Mouse (Mus musculus) induced T-regulatory cell, adult 2 months (primary cell): ENCODE data around the gene Phyhipl.

ENCODE experiments used
- DNase-seq: peaks from one replicate; pipeline ENCODE4 v3.0.0-alpha.2; 2012; ENCODE audit warnings: low read depth

The Phyhipl gene

GRCm38 (mm10) chr10:70655828-70656227, at the start of gene Phyhipl:
Gene Phyhipl, minus strand, starts transcription at chr10:70655965.
- DNase-seq, result no peak

GRCm38 (mm10) chr10:70703211-70703610, 47.4 kb upstream of the Phyhipl start:
- DNase-seq, result no peak

- no peak for DNase-seq
These were observed 43.8 kb upstream of the Phyhipl start for GRCm38 (mm10) chr10:70699581-70699980.

DNA sequence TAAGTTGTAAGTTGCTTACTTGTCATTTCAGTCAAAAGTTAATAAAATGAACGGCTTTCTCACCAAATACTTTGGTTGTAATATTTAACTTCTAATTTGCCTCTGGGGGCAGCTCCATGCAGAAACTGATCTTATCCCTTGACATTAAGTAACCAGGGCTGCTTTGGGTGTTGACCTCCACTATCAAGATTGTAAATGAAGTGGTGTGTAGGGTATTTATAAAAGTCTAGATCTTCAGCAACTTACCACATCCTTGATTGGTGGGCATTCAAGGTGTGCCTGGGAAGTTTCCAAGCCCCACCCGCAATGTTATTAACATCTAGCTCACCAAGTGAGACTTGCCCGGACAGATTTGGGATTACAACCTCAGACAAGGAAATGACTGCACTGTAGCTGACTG, 42.2 kb upstream of the Phyhipl start:
- no peak for DNase-seq

DNA sequence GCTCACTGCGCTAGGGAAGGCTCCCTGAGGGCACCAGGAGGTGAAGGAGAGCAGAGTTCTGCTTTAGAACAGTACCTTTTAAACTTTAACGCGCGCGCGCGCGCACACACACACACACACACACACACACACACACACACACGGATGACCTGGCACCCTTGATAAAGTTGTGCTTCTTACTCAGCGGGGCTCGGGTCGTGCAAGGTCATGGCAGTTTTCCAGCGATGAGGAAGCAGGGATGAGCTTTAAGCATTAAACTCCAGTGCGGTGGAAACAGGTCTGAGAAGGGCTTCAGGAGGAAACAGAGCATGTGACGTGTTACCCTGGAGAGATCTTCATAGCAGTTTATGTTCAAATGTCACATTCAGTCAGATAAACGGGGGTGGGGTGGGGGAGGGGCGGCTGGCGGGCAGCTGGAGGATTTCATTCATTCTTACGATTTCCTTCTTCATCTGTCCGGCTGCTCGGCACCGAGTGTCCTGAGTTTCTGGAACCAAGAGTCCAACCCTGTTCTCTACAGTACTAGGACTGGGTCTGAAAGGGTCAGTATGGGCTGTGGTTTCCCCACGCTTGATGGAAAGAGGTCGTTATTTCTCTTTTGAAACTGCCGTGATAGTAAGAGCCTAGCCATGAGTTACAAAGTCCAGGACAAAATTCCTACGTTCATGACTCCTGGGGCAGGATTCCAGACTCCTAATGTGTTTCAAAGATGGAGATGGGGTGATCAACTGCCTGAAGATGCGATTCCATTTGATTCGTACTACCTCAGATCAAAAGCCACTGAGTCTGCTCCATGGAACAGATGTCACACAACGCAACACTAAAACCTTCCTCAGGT, 41.2 kb upstream of the Phyhipl start:
- no peak for DNase-seq

DNA sequence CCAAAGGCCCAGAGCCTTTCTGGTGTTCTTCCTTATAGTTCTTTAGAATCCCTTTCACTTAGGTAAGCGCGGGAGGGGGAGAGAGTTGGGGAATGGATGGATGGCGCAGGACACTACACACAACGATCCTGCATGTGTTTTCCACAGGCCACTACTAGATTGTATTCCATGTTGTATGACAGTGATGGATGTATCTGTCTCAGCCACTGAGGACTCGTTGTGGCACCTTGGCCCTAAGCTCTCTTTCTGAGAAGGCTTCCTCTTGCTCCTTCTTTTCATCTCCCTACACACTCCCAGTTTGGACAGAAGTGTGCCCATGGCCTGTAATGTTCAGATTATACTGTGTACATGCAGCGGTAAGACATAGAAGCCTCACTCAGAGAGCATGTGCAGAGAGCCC, 33.6 kb upstream of the Phyhipl start:
- no peak for DNase-seq

GRCm38 (mm10) chr10:70688881-70689280, 33.1 kb upstream of the Phyhipl start:
- DNase-seq, result no peak

GRCm38 (mm10) chr10:70686941-70687703, 31.4 kb upstream of the Phyhipl start:
- no peak for DNase-seq

DNA sequence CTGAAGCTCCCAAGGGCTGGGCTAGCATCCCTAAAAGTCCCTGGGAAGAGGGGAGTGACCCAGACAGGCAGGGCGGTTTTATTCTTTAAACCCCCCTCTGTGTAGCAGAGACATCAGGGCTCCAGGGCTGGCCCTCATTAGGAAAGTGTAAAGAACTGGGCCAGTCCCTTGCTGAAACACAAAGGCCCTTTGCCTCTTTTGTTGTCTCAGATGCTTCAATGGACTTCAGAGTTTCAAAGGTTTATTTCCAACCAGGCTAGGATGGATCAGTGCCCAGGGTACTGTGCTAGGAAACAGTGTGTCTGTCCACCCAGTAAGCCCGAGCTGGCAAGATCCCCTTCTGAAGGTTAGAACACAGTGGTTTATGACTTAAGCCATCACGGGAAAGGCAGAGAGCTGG, 30.7 kb upstream of the Phyhipl start:
- DNase-seq, result no peak

GRCm38 (mm10) chr10:70683508-70683907, 27.7 kb upstream of the Phyhipl start:
- DNase-seq, result no peak

GRCm38 (mm10) chr10:70677946-70678345, 22.2 kb upstream of the Phyhipl start:
- DNase-seq, result no peak

GRCm38 (mm10) chr10:70656272-70656671, 507 bp upstream of the Phyhipl start:
- DNase-seq, result no peak

GRCm38 (mm10) chr10:70654655-70655054, 1.1 kb downstream of the Phyhipl start:
- no peak for DNase-seq

DNA sequence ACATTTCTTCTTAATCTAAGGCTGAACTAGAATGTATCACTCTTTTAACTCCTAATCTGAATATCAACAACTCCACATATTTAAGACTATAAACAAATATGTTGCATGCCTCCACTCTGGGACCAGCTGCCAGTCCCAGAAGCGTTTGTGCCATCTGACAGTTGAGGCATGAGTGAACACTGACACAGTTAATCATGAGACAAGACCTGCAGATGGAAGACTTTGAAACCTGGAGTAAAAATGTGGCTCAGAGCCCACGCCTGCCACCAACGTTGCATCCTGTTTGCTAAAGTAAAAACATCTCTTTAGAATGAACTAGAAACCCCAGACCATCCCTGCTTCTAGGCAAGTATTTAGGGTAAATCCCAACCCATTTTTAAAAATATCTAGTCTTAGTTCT, 1.6 kb downstream of the Phyhipl start:
- DNase-seq, result no peak

GRCm38 (mm10) chr10:70651769-70652648, 3.8 kb downstream of the Phyhipl start:
- no peak for DNase-seq

DNA sequence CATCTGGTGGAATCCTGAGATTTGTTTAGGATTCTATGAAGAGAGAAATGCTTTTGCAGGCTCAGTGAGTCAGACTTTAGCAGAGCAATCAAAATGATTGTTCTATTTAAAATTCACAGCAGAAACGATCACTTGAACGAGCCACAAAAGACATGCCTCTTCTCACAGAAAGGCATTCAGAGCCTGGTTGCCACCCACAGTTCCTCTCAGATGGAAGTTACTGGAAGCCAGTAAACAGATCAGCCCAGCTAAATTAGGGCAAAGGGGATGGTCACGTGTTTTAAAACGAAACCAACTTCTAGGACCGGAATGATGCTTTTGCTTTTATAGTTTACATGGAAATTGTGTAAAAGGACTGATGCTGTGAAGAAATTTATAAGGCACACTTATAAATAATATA, 6.9 kb downstream of the Phyhipl start:
- no peak for DNase-seq

GRCm38 (mm10) chr10:70643131-70643530, 12.6 kb downstream of the Phyhipl start:
- no peak for DNase-seq

DNA sequence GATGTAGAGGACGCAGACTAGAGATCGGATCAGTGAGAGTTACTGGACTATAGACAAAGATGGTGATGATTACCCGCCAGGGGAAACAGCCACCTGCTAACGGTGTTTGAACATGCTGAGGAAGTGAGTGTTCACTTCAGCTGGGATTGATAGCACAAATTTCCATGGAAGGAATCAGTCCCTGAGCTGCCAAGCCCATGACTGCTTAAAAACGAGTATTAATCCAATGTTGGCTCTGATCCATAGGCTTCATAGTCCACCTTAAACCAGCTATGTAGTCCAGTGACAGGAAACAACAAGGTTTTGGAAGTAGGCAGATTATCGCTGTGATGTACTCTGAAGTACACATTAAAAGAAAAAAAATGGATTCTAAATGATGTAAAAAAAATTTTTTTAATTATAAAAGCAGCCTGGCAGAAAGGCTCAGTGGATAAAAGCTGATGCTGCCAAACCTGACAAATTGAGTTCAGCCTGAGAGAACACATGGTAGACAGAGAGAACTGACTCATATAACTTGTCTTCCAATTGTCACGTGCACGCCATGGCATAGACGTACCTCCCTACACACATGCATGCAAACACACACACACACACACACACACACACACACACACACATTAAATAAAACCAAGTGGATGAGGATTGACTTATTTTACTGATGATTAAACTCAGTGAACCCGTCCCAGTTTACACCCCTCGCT, 14.7 kb downstream of the Phyhipl start:
- DNase-seq, result no peak

DNA sequence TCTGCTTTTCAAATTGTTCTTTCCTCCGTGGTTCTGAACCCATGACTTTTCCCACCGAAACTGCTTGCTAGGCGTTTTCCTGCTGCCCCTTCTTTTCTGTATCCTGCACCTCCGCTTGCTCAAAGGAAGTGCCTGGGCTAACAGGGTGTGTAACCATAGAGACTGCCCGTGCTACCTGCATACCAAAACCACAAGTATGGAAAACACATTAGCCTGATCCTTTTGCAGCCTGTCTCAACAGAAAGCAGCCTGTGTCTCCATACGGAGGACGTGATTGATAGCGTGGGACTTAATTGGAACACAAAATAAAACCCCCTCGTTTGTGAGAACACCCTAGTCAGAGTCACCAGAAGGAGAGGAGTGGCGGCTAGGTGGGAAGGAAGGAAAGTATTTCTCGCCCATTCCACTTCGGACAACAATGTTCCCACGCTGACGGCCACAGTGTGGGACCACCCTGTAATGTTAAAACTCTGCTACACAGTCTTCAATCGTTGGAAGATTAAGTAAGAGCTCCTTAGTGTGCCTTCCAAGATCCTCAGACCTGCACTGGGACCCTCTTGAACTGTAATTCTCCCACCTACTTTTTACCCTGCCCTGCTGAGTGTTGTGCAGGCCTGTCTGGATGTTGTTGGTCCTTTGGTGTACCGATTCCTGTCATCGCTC, 15.6 kb downstream of the Phyhipl start:
- DNase-seq, result no peak

GRCm38 (mm10) chr10:70637640-70638328, 18.0 kb downstream of the Phyhipl start:
- DNase-seq, result no peak

- DNase-seq, result no peak
These were observed 20.5 kb downstream of the Phyhipl start for GRCm38 (mm10) chr10:70635261-70635660.
